Mouse (Mus musculus) thymus, postnatal 25 days (tissue): ENCODE measurements around the gene C730034F03Rik.

Experiments
- DNase-seq: peaks from one replicate; pipeline ENCODE4 v3.0.0; 2022

The C730034F03Rik gene

GRCm38 (mm10) chr15:89476475-89476815, 47.1 kb downstream of the C730034F03Rik start:
- no peak for DNase-seq

- DNase-seq = no peak
These were observed 47.7 kb downstream of the C730034F03Rik start, which contains the start of gene Arsa for GRCm38 (mm10) chr15:89477091-89477491. Arsa (minus strand) TSS chr15:89477425.

GRCm38 (mm10) chr15:89477806-89478205, 48.4 kb downstream of the C730034F03Rik start:
- DNase-seq = no peak

- no peak for DNase-seq
These were observed 49.2 kb downstream of the C730034F03Rik start for GRCm38 (mm10) chr15:89478622-89479021.
